Mouse (Mus musculus): ENCODE measurements at regions not wholly inside any gene's neighbourhood (a gene's known extent, or its start where the extent isn't known, plus 50 kb on each side); places are given as distances from the start of the nearest gene placed in this dataset.

- in situ Hi-C loops (cut with MboI, MseI) = no loop called here
Measured at GRCm38 (mm10) chr2:38420498-38420897, 81.4 kb downstream of the Lhx2 start.

GRCm38 (mm10) chr2:38422406-38422805 lies 83.3 kb downstream of the Lhx2 start:
- in situ Hi-C loops (cut with MboI, MseI) = no loop called here

- in situ Hi-C loops (cut with MboI, MseI) = no loop called here
Measured at GRCm38 (mm10) chr2:38423886-38424277, 84.8 kb downstream of the Lhx2 start.

- in situ Hi-C loops (cut with MboI, MseI) = no loop called here
Measured at GRCm38 (mm10) chr2:38424278-38424931, 85.3 kb downstream of the Lhx2 start.

GRCm38 (mm10) chr2:38424976-38425375 lies 85.9 kb downstream of the Lhx2 start:
- in situ Hi-C loops (cut with MboI, MseI) = loop anchor here (25.0 kb wide), 1 partner anchor 162 kb away; no protein-coding TSS in a partner anchor

- in situ Hi-C loops (cut with MboI, MseI) = loop anchor here (25.0 kb wide), 1 partner anchor 157 kb away; no protein-coding TSS in a partner anchor
Measured at GRCm38 (mm10) chr2:38429752-38430378, 81.6 kb upstream of the Nek6 start.

GRCm38 (mm10) chr2:38431546-38431945 lies 79.9 kb upstream of the Nek6 start:
- in situ Hi-C loops (cut with MboI, MseI) = loop anchor here (25.0 kb wide), 1 partner anchor 156 kb away; no protein-coding TSS in a partner anchor

GRCm38 (mm10) chr2:38433736-38434135 lies 77.7 kb upstream of the Nek6 start:
- in situ Hi-C loops (cut with MboI, MseI) = loop anchor here (25.0 kb wide), 1 partner anchor 154 kb away; no protein-coding TSS in a partner anchor

- in situ Hi-C loops (cut with MboI, MseI) = loop anchor here (25.0 kb wide), 1 partner anchor 151 kb away; no protein-coding TSS in a partner anchor
Measured at GRCm38 (mm10) chr2:38436701-38437100, 74.7 kb upstream of the Nek6 start.

- in situ Hi-C loops (cut with MboI, MseI) = loop anchor here (25.0 kb wide), 1 partner anchor 148 kb away; no protein-coding TSS in a partner anchor
Measured at GRCm38 (mm10) chr2:38439191-38439590, 72.3 kb upstream of the Nek6 start.

GRCm38 (mm10) chr2:38439973-38440372 lies 71.5 kb upstream of the Nek6 start:
- in situ Hi-C loops (cut with MboI, MseI) = loop anchor here (25.0 kb wide), 1 partner anchor 147 kb away; no protein-coding TSS in a partner anchor

- in situ Hi-C loops (cut with MboI, MseI) = loop anchor here (25.0 kb wide), 1 partner anchor 138 kb away; no protein-coding TSS in a partner anchor
Measured at GRCm38 (mm10) chr2:38449092-38449491, 62.4 kb upstream of the Nek6 start.

- in situ Hi-C loops (cut with MboI, MseI) = no loop called here
Measured at GRCm38 (mm10) chr2:38456571-38456970, 54.9 kb upstream of the Nek6 start.

GRCm38 (mm10) chr2:38460367-38460766 lies 51.1 kb upstream of the Nek6 start:
- in situ Hi-C loops (cut with MboI, MseI) = no loop called here

- in situ Hi-C loops (cut with MboI, MseI) = no loop called here
Measured at GRCm38 (mm10) chr2:38460825-38461540, 50.5 kb upstream of the Nek6 start.
